Mouse (Mus musculus) activated CD4-positive, CD25-positive, alpha-beta regulatory T cell, adult 9 weeks (primary cell): Measurements from ENCODE around the gene P4htm. TPM values are rescaled to one million over a fixed set of nuclear protein-coding genes. Genes with fewer than 3 reads are reported as not detected.

Experiments used
- polyA plus RNA-seq: library from polyadenylated mRNA; unstranded; fragments of 100-300 nt; shearing (Covaris generic); gene quantifications from one replicate; pipeline ENCODE4 v1.2.1, GENCODE M21; 2017

The P4htm gene
- polyA plus RNA-seq: 16.5 TPM

GRCm38 (mm10) chr9:108596998-108597764 is at the start of gene P4htm:
P4htm (minus strand) TSS chr9:108597667.

GRCm38 (mm10) chr9:108578545-108579343 is 18.7 kb downstream of the P4htm start, which contains the start of gene Wdr6:
Wdr6 (minus strand) TSS chr9:108578739.

GRCm38 (mm10) chr9:108569381-108570206 is 27.9 kb downstream of the P4htm start, which contains the start of gene Dalrd3:
Dalrd3 (plus strand) TSS chr9:108569886.

GRCm38 (mm10) chr9:108566815-108567776 is 30.4 kb downstream of the P4htm start, which contains the start of gene Ndufaf3:
Ndufaf3 (minus strand) TSS chr9:108567434.

GRCm38 (mm10) chr9:108560227-108560841 is 37.1 kb downstream of the P4htm start, which contains the start of gene Impdh2:
Impdh2 (plus strand) TSS chr9:108560286.

Other genes starting within 250 kb of the P4htm start
- 160 TPM for gene Usp4, start 249.8 kb downstream of the P4htm start, polyA plus RNA-seq
- 4.3 TPM for gene 1700102P08Rik, start 204.9 kb downstream of the P4htm start, polyA plus RNA-seq
- gene Ccdc36, start 169.2 kb downstream of the P4htm start, polyA plus RNA-seq: not detected
- not detected for gene BC048562, start 161.2 kb downstream of the P4htm start, polyA plus RNA-seq
- gene Ccdc71, start 137.1 kb downstream of the P4htm start, polyA plus RNA-seq: 54.7 TPM
- gene Klhdc8b, start 136.1 kb downstream of the P4htm start, polyA plus RNA-seq: 5.2 TPM
- 0.20 TPM for gene Lamb2, start 117.9 kb downstream of the P4htm start, polyA plus RNA-seq
- 169 TPM for gene Usp19, start 107.1 kb downstream of the P4htm start, polyA plus RNA-seq
- 111 TPM for gene Qars, start 90.0 kb downstream of the P4htm start, polyA plus RNA-seq
- 148 TPM for gene Qrich1, start 80.9 kb downstream of the P4htm start, polyA plus RNA-seq
- 103 TPM for gene Impdh2, start 37.4 kb downstream of the P4htm start, polyA plus RNA-seq
- 79.9 TPM for gene Ndufaf3, start 30.2 kb downstream of the P4htm start, polyA plus RNA-seq
- 158 TPM for gene Dalrd3, start 27.8 kb downstream of the P4htm start, polyA plus RNA-seq
- 99.9 TPM for gene Wdr6, start 18.9 kb downstream of the P4htm start, polyA plus RNA-seq
- gene Arih2, start 51.7 kb upstream of the P4htm start, polyA plus RNA-seq: 72.9 TPM
- 57.1 TPM for gene Slc25a20, start 64.4 kb upstream of the P4htm start, polyA plus RNA-seq
- 3.2 TPM for gene Prkar2a, start 91.6 kb upstream of the P4htm start, polyA plus RNA-seq
- 21.2 TPM for gene Ip6k2, start 186.1 kb upstream of the P4htm start, polyA plus RNA-seq
- 5.2 TPM for gene Nckipsd, start 210.7 kb upstream of the P4htm start, polyA plus RNA-seq
- gene Celsr3, start 228.7 kb upstream of the P4htm start, polyA plus RNA-seq: 0.06 TPM